In the genomic region with DNA sequence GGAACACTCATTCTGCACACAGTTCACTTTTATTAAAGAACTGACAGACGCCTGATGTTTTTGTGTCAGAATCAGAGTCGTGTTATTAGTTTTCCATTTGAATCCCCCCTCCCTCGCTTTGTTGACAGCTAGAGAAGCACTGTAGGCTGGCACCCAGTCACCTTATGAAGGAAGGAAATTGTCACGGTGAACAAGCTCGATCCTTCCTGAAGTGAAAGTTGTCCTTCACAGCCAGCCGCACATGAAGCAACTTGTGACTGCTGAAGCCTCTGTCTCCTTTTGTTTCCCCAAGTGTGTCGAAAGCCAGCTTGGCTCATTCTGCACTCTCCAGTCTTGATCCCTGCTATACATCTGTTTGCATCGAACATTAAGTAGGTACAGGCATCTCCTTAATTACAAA, we compare ENCODE assay signal across 9 mouse cellular contexts.
DNase-seq lines count a peak whose midpoint lies in the region; ATAC-seq lines count a peak whose summit lies in the region.
"Had no signal": no experiment of that assay in that cellular context is flagged by ENCODE, and none has a peak within 500 bp of the region (broad histone marks: within the 10 kb centered on the region; RNA-seq: fewer than 3 reads in every experiment).

No protein-coding gene starts in this region.

- no peak for DNase-seq in frontal cortex, postnatal 10 days (ENCODE audit: low spot score in 2 of 2)
- DNase-seq in midbrain, embryonic 10.5 days (ENCODE audit: low spot score): no peak
- no peak for DNase-seq in midbrain, embryonic 11.5 days (ENCODE audit: low spot score, missing footprints)
- no peak for DNase-seq in hindbrain, embryonic 14.5 days (ENCODE audit: low spot score)
- DNase-seq in kidney, postnatal 14 days: no peak

- peaks cover 26% of the 10 kb centered on the region for H3K4me1 ChIP-seq in midbrain, embryonic 10.5 days
- peaks cover 11% of the 10 kb centered on the region for H3K4me1 ChIP-seq in midbrain, embryonic 11.5 days (ENCODE audit: control insufficient read depth, insufficient read depth, low read length)
- peaks cover 35% of the 10 kb centered on the region for H3K4me1 ChIP-seq in hindbrain, embryonic 14.5 days (replicated peaks; ENCODE audit: control insufficient read depth, insufficient read depth, low read length)
- H3K4me1 ChIP-seq in stomach, embryonic 16.5 days (ENCODE audit: control insufficient read depth, insufficient read depth, low read length): peaks cover 18% of the 10 kb centered on the region

- H3K9me3 ChIP-seq in midbrain, embryonic 10.5 days (replicated peaks): no peaks in the 10 kb centered on the region
- no peaks in the 10 kb centered on the region for H3K9me3 ChIP-seq in midbrain, embryonic 11.5 days (ENCODE audit: control insufficient read depth, low read length)
- no peaks in the 10 kb centered on the region for H3K9me3 ChIP-seq in hindbrain, embryonic 14.5 days (ENCODE audit: control insufficient read depth, low read length)
- no peaks in the 10 kb centered on the region for H3K9me3 ChIP-seq in stomach, embryonic 16.5 days (replicated peaks; ENCODE audit: control insufficient read depth, low read length)

- no peak overlapping the region for H3K4me3 ChIP-seq in midbrain, embryonic 10.5 days
- no peak overlapping the region for H3K4me3 ChIP-seq in midbrain, embryonic 11.5 days (ENCODE audit: low read depth, low read length)
- no peak overlapping the region for H3K4me3 ChIP-seq in hindbrain, embryonic 14.5 days (replicated peaks; ENCODE audit: low read length)
- no peak overlapping the region for H3K4me3 ChIP-seq in stomach, embryonic 16.5 days (replicated peaks; ENCODE audit: low read length)
- H3K4me3 ChIP-seq: erythroblast, embryonic 14.5 days had no signal

- no peak overlapping the region for H3K9ac ChIP-seq in midbrain, embryonic 11.5 days (ENCODE audit: low read length)
- H3K9ac ChIP-seq in hindbrain, embryonic 14.5 days: no peak overlapping the region
- no peak overlapping the region for H3K9ac ChIP-seq in stomach, embryonic 16.5 days (ENCODE audit: low read length)

- H3K27ac ChIP-seq in midbrain, embryonic 10.5 days (replicated peaks): peak overlapping the region; percentile 69
- no peak overlapping the region for H3K27ac ChIP-seq in midbrain, embryonic 11.5 days (ENCODE audit: low read depth, low read length)
- H3K27ac ChIP-seq in hindbrain, embryonic 14.5 days: peak overlapping the region; percentile 85
- H3K27ac ChIP-seq in stomach, embryonic 16.5 days (ENCODE audit: low read length): no peak overlapping the region; the same call in 1 of the 2 replicates

- ATAC-seq in frontal cortex, adult (ENCODE audit: low TSS enrichment): 0 out of 2 replicates have a peak, but pooled peaks have one; percentile 31
- no peak for ATAC-seq in midbrain, embryonic 11.5 days (ENCODE audit: low FRiP score)
- ATAC-seq in hindbrain, embryonic 14.5 days (ENCODE audit: low FRiP score): no peak
- no peak for ATAC-seq in stomach, embryonic 16.5 days (ENCODE audit: insufficient read depth, low FRiP score)
- ATAC-seq in inflammation-experienced regulatory T-cells, adult 6 months: no peak

- WGBS in midbrain, embryonic 10.5 days: 62% methylated on average over 8 of the region's 8 CpGs
- 53% methylated on average over 8 of the region's 8 CpGs for WGBS in midbrain, embryonic 11.5 days
- 39% methylated on average over 8 of the region's 8 CpGs for WGBS in hindbrain, embryonic 14.5 days
- 54% methylated on average over 8 of the region's 8 CpGs for WGBS in stomach, embryonic 16.5 days

- H3K36me3 ChIP-seq in midbrain, embryonic 10.5 days: peaks cover 43% of the 10 kb centered on the region
- H3K36me3 ChIP-seq in midbrain, embryonic 11.5 days (ENCODE audit: control insufficient read depth, insufficient read depth, low read length): no peaks in the 10 kb centered on the region
- H3K36me3 ChIP-seq in hindbrain, embryonic 14.5 days (replicated peaks; ENCODE audit: control insufficient read depth, insufficient read depth): peaks cover 5% of the 10 kb centered on the region; the same call in 1 of the 2 replicates
- no peaks in the 10 kb centered on the region for H3K36me3 ChIP-seq in stomach, embryonic 16.5 days (ENCODE audit: control insufficient read depth, insufficient read depth, low read length)

- H3K4me2 ChIP-seq in midbrain, embryonic 11.5 days: no peak overlapping the region
- no peak overlapping the region for H3K4me2 ChIP-seq in hindbrain, embryonic 14.5 days (replicated peaks)
- H3K4me2 ChIP-seq in stomach, embryonic 16.5 days (ENCODE audit: low read depth, low read length): 0 out of 2 replicates have a peak overlapping the region, but pooled peaks have one; percentile 1

- no peaks in the 10 kb centered on the region for H3K27me3 ChIP-seq in midbrain, embryonic 10.5 days (ENCODE audit: low read depth, poor library complexity, severe bottlenecking)
- H3K27me3 ChIP-seq in midbrain, embryonic 11.5 days (ENCODE audit: control insufficient read depth, insufficient read depth, low read length): no peaks in the 10 kb centered on the region
- H3K27me3 ChIP-seq in hindbrain, embryonic 14.5 days (ENCODE audit: control insufficient read depth, insufficient read depth, low read length): no peaks in the 10 kb centered on the region
- no peaks in the 10 kb centered on the region for H3K27me3 ChIP-seq in stomach, embryonic 16.5 days (ENCODE audit: control insufficient read depth, insufficient read depth, low read length)

Comparison
In these comparisons a context has a peak if more than half of its experiments do, and no peak if none do; other contexts are left out.
1. H3K27ac ChIP-seq: peak in midbrain, embryonic 10.5 days (single experiment) and hindbrain, embryonic 14.5 days (single experiment); none in midbrain, embryonic 11.5 days (single experiment) and stomach, embryonic 16.5 days (single experiment).